Mouse (Mus musculus) midbrain, postnatal 0 days (tissue): ENCODE data around the gene A830018L16Rik. TPM values are rescaled to one million over a fixed set of nuclear protein-coding genes. Genes with fewer than 3 reads are reported as not detected.

Experiments
- ATAC-seq: fragments of 200-750 bp; cut with Nextera tagmentation; 2 replicates; pipeline ENCODE4 v1.8.0; 2017; ENCODE audit warnings: moderate number of reproducible peaks, mild to moderate bottlenecking, moderate TSS enrichment, moderate library complexity; ENCODE audit not compliant: low FRiP score
- DNase-seq: peaks from one replicate; pipeline ENCODE4 v3.0.0-alpha.2; 2015; ENCODE audit warnings: low spot score
- H3K27ac ChIP-seq: fragments of 300-500 bp; sonication (generic); 2 replicates; pipeline ENCODE4 v1.5.1; 2014; ENCODE audit warnings: low read depth, mild to moderate bottlenecking, low read length, mixed read lengths
- H3K27me3 ChIP-seq: fragments of 300-500 bp; sonication (generic); 2 replicates; pipeline ENCODE4 v1.6.1; 2014; ENCODE audit warnings: low read length, control low read depth, mixed read lengths; ENCODE audit not compliant: insufficient read depth
- H3K36me3 ChIP-seq: fragments of 300-500 bp; sonication (generic); 2 replicates; pipeline ENCODE4 v1.6.1; 2014; ENCODE audit warnings: low read length, control low read depth, mixed read lengths; ENCODE audit not compliant: insufficient read depth
- H3K4me1 ChIP-seq: fragments of 300-500 bp; sonication (generic); 2 replicates; pipeline ENCODE4 v1.6.1; 2014; ENCODE audit warnings: mild to moderate bottlenecking, control low read depth, antibody characterized with exemption, low read length, mixed read lengths; ENCODE audit not compliant: insufficient read depth
- H3K4me2 ChIP-seq: fragments of 300-500 bp; sonication (generic); 2 replicates; pipeline ENCODE4 v1.6.1; 2014; ENCODE audit warnings: low read depth, mild to moderate bottlenecking, low read length, mixed read lengths; ENCODE audit not compliant: poor library complexity, severe bottlenecking
- H3K4me3 ChIP-seq: fragments of 300-500 bp; sonication (generic); 2 replicates; pipeline ENCODE4 v1.5.1; 2014; ENCODE audit warnings: low read depth, mild to moderate bottlenecking, low read length, moderate library complexity
- H3K9ac ChIP-seq: fragments of 300-500 bp; sonication (generic); replicated peaks from 2 replicates; pipeline ENCODE4 v1.6.1; 2014; ENCODE audit warnings: mild to moderate bottlenecking, low read length, moderate library complexity, mixed read lengths; ENCODE audit not compliant: poor library complexity, severe bottlenecking
- H3K9me3 ChIP-seq: fragments of 300-500 bp; sonication (generic); 2 replicates; pipeline ENCODE4 v1.6.1; 2016; ENCODE audit warnings: low read length, control low read depth
- CTCF ChIP-seq: IDR thresholded peaks from 2 replicates; pipeline ENCODE4 v1.5.1; 2016; ENCODE audit warnings: antibody characterized with exemption, mild to moderate bottlenecking
- WGBS: fragments of 180-500 bp; shearing (Covaris S2); extraction: QIAGEN DNeasy Blood & Tissue Kit; methylation state at CpG from one replicate; pipeline ENCODE4 v1.1.7; 2014; 5-methylcytosine and 5-hydroxymethylcytosine counted together
- polyA plus RNA-seq: library from polyadenylated mRNA; unstranded; fragments of >200 nt; fragmentation: Nextera tagmentation; extraction: Ambion mirVana; gene quantifications from 2 replicates; pipeline ENCODE4 v1.2.1, GENCODE M21; 2015
- total RNA-seq: library from RNA; depleted of rRNA; stranded (reverse); fragments of >200 nt; gene quantifications from 2 replicates; pipeline ENCODE4 v1.2.3, GENCODE M21; 2014

The A830018L16Rik gene
- total and polyA plus RNA-seq, 2 experiments from 2014 or later = 14.2 to 22.6 TPM

DNA sequence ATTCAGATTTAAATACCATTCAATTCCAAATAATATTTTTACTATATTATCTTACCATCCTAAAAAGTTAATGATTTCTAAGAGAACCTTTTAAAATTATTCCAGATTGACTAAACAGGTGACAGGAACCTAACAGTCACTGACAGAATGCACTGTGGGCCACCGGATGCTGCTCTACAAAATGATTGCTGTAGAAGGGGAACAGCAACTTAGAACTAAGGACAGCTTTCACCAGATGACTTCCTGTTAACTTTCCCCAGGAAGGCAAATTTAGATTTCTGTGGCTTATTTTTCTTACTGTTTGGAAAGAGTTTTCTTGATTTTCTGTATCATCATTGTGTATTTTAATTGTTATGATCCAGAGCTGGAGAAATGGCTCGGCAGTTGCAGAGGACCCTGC is 156.4 kb downstream of the A830018L16Rik start:
- ATAC-seq = no peak
- no peak overlapping the region for H3K27ac ChIP-seq
- H3K4me1 ChIP-seq = no peaks in the 10 kb centered on the region
- H3K4me2 ChIP-seq = no peak overlapping the region
- H3K27me3 ChIP-seq = no peaks in the 10 kb centered on the region
- H3K36me3 ChIP-seq = no peaks in the 10 kb centered on the region
- DNase-seq = no peak
- no peak for TF ChIP-seq CTCF
- 95% methylated on average over 2 of the region's 2 CpGs for WGBS
- H3K9ac ChIP-seq = no peak overlapping the region
- no peak overlapping the region for H3K4me3 ChIP-seq
- no peaks in the 10 kb centered on the region for H3K9me3 ChIP-seq

DNA sequence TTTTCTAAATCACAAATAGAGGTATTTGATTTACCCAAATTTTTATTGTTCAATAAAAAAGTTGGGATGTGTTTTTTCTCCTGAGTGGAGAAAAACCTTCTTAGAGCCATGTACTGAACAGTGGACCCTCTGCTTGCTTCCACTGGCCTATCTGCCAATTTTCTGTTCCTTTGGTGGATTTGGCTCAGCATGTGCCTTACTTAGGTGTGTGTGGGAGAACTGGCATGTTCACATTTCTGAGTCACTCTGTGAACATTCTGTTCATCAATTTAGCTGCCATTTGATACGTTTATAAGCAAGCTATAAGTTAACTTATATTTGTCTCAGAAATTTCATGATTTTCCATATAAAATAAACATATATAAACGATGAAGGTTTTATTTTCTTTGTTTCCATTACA is 159.6 kb downstream of the A830018L16Rik start:
- DNase-seq (no peak), ATAC-seq (no peak)
- 87% methylated on average over 2 of the region's 2 CpGs for WGBS

DNA sequence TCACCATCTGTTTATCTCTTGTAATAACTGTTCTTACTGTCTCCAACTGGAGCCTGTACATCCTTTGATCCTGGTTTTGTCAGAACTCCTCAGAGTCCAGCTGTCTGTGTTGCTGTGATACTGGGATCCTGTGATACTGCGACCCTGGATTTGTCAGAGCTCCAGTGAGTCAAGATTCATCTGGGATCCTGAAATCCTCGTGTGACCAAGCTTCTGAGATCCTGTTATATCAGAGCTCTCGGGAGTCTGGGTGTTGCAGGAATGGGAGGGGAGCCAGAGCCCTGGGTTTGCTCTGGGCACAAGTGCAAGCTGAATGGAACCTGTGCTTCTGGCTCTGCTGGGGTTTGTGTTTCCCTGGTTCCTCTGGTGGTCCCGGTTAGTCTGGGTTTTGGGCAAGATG is 166.1 kb downstream of the A830018L16Rik start:
- ATAC-seq (no peak), DNase-seq (no peak)
- no peak for TF ChIP-seq CTCF
- Histone ChIP-seq H3K36me3 (no peaks in the 10 kb centered on the region), H3K4me1 (no peaks in the 10 kb centered on the region), H3K4me3 (no peak overlapping the region), H3K27me3 (no peaks in the 10 kb centered on the region), H3K27ac (no peak overlapping the region), H3K9ac (no peak overlapping the region), H3K9me3 (no peaks in the 10 kb centered on the region), H3K4me2 (no peak overlapping the region)
- whole genome bisulfite sequencing = 71% methylated on average over 4 of the region's 4 CpGs

More for the DNA sequence above, 159.6 kb downstream of the A830018L16Rik start:
- Histone ChIP-seq H3K27ac (no peak overlapping the region), H3K27me3 (no peaks in the 10 kb centered on the region), H3K36me3 (no peaks in the 10 kb centered on the region), H3K9me3 (no peaks in the 10 kb centered on the region), H3K4me1 (no peaks in the 10 kb centered on the region), H3K4me3 (no peak overlapping the region), H3K4me2 (no peak overlapping the region), H3K9ac (no peak overlapping the region)
- no peak for TF ChIP-seq CTCF

DNA sequence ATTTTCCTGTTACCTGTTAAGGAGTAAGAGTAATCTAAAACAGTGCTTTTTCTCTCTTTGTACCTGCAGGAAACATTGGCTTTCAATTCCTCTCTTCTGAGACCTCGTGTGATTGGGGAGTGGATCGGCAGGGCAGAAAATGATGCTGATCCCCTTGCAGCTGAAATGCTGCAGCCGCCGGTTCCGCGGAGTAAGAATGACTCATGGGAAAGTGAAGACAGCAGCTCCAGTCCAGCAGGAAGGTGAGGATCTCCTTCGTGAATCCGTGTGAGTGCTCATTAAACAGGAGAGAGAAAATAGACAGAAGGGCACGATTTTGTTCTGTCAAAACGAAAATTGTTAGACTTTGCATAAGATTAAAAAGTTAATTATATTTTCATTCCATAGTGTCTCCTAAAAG is 174.4 kb downstream of the A830018L16Rik start:
- no peak overlapping the region for H3K4me3 ChIP-seq
- no peak for DNase-seq
- H3K27ac ChIP-seq = no peak overlapping the region
- no peak for ATAC-seq
- H3K9me3 ChIP-seq = no peaks in the 10 kb centered on the region
- no peaks in the 10 kb centered on the region for H3K36me3 ChIP-seq
- H3K4me1 ChIP-seq = no peaks in the 10 kb centered on the region
- TF ChIP-seq CTCF = no peak
- WGBS = 78% methylated on average over 10 of the region's 10 CpGs
- H3K9ac ChIP-seq = no peak overlapping the region
- no peaks in the 10 kb centered on the region for H3K27me3 ChIP-seq
- no peak overlapping the region for H3K4me2 ChIP-seq

DNA sequence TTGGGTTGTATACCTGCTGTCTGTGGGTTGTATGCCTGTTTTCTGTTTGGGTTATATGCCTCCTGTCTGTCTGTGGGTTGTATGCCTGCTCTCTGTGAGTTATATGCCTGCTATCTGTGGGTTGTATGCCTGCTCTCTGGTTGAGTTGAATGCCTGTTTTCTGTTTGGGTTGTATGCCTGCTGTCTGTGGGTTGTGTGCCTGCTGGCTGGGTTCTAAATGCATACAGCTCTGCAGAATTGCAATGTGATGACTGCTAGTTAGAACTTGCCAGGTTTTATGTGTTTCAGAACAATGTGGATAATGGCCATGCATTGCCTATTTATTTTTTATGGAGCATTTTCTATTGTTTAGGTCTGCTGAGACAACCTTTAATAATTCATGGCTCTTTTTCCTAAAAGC is 236.2 kb downstream of the A830018L16Rik start:
- H3K27me3 ChIP-seq = no peaks in the 10 kb centered on the region
- no peaks in the 10 kb centered on the region for H3K9me3 ChIP-seq
- ATAC-seq (no peak), DNase-seq (no peak)
- H3K27ac ChIP-seq = no peak overlapping the region
- H3K36me3 ChIP-seq = no peaks in the 10 kb centered on the region
- no peak overlapping the region for H3K4me2 ChIP-seq
- H3K4me1 ChIP-seq = no peaks in the 10 kb centered on the region
- TF ChIP-seq CTCF = no peak
- no peak overlapping the region for H3K9ac ChIP-seq
- no peak overlapping the region for H3K4me3 ChIP-seq

DNA sequence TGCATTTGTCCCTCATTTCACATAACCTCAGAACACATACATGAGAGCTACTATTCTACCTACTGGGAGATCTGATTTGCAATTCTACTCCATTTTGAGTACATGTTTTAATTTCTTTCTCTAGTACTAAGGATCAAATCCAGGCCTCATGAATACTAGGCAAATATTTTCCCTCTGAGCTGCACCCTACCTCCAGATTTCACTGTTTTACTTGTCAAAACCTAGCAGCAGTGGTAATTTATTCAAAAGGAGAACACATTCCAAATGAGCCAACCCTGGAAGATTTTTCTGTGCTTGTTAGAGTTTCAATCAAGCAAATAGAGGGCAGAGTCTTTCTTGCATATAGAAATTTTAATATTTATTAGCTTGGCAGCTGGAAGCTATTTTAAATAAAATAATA is 238.9 kb downstream of the A830018L16Rik start:
- no peak overlapping the region for H3K9ac ChIP-seq
- TF ChIP-seq CTCF = no peak
- no peak for ATAC-seq
- no peak overlapping the region for H3K27ac ChIP-seq
- H3K4me2 ChIP-seq = no peak overlapping the region
- H3K4me1 ChIP-seq = no peaks in the 10 kb centered on the region
- no peaks in the 10 kb centered on the region for H3K27me3 ChIP-seq
- DNase-seq = no peak
- H3K9me3 ChIP-seq = no peaks in the 10 kb centered on the region
- H3K36me3 ChIP-seq = no peaks in the 10 kb centered on the region
- no peak overlapping the region for H3K4me3 ChIP-seq
